Mouse (Mus musculus) ES-CJ7 (cell line): Measurements from ENCODE around the gene Samd8.

ENCODE experiments used
- DNase-seq: peaks from one replicate; pipeline ENCODE4 v3.0.0; 2011; ENCODE audit warnings: low read depth, low spot score

Samd8 gene

GRCm38 (mm10) chr14:21792250-21792649 lies 41.9 kb downstream of the Samd8 start:
- DNase-seq, result no peak

GRCm38 (mm10) chr14:21800641-21801040 lies 50.3 kb downstream of the Samd8 start:
- no peak for DNase-seq

DNA sequence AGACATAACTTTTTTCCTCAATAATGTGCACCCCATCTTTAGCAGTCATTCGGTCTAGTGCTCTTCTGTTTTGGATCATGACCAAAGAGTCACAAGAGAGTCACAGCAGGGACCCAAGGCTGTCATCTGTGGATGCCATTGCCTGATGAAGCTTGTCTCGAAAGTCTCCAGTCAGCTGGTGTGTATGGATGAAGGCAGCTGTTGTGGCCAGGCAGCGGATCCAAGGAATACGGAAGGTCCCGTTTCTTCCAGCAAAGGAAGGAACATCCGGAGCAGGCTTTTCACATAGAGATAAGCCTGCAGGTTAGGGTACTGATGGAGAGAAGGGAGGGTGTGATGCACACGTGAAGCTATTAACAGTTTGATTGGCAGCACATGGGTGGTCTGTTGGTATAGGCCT lies 51.3 kb downstream of the Samd8 start:
- no peak for DNase-seq

DNA sequence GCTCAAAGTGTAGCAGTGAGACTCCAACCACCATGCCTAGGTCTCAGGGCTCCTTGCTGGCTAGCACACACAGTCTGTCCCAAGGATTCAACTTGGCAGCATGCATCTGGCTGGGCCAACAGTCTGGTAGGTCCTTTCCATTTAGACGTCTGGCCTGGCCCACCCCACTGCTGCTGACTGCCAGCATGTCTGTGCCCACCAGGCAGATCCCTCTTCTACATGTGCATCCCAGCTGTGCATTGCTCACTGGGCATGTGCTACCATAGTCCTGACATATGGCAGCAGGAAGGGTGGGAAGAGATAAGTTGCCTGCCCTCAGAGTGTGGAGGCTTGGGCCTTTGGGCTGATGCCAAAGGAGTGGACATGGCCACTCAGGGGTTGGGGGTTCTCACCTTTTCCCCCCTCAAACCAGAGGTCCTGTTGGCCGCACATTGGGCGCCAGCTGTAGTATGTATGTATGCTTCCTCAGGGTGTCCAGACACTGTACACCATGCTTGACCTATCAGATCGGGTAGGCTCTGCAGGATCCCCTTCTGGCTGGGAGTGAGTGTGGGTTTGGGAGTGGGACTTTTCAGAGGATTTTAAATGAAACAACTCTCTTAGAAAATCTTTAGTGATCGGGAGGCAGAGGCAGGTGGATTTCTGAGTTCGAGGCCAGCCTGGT lies 52.3 kb downstream of the Samd8 start:
- DNase-seq, result no peak

DNA sequence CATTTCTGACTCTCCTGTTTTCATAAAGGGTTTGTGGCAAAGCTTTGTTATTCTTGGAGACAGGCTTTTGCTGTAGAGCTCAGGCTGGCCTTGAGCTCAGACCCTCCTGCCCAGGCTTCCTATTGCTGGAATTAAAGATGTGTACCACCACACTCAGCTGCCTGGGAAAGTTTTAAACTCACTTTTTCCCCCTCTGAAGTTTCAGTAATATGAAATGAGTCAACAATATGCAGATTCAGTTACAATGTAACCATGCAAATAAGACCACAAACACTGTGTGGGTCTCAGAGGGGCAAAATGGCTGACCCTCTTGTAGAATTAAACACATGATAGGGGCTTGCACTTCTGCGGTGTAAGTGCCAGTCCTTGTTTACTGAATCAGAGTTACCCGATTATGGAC lies 55.9 kb downstream of the Samd8 start:
- DNase-seq, result no peak

GRCm38 (mm10) chr14:21806631-21807160 lies 56.4 kb downstream of the Samd8 start:
- DNase-seq, result no peak

DNA sequence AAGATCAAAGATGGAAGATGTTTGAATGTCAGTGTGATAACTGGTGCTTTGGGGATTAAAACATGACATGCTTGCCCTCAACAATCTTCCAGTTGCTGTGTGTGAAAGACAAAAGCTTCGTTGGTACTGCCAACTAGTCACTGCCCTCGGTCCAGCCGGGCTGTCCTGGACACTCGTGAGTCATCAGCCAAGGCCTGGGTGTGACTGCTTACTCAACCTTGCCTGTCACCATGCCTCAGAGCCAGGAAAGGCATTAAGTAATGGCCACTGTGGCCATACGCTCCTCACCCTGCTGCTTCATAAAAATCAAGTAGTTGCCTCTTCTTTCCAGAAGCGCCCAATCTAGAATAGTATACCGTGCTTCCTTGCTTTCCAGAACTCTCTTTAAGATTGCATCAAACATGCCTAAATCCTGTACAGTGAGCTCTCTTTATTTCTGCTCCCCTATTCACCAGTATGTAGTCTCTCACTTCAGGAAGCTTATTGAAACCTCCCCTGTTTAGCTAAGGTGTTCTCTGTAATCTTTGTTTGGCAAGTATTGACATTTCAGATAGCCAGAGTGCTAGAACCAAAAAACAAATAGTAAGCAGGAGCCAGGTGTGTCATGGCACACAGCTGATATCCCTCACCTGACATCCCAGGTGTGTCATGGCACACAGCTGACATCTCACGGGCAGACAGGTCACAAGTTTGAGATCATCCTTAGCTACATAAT lies 58.0 kb downstream of the Samd8 start:
- no peak for DNase-seq

DNA sequence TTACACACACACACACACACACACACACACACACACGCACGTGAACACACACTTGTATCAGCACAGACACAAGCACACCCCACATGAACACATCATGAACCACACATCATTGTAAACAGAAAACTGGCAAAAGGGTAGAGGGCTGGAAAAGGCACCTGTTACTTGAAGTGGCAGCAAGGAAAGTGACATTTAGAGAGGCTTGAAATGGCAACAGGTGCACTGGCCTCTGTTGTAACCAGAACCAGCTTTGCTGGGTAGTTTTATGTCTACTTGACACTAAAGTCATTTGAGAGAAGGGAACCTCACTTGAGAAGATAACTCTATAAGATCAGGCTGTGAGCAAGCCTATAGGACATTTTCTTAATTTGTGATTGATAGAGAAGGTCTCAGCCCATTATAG lies 59.1 kb downstream of the Samd8 start:
- no peak for DNase-seq

- no peak for DNase-seq
Measured at GRCm38 (mm10) chr14:21811301-21811700, 61.0 kb downstream of the Samd8 start.

DNA sequence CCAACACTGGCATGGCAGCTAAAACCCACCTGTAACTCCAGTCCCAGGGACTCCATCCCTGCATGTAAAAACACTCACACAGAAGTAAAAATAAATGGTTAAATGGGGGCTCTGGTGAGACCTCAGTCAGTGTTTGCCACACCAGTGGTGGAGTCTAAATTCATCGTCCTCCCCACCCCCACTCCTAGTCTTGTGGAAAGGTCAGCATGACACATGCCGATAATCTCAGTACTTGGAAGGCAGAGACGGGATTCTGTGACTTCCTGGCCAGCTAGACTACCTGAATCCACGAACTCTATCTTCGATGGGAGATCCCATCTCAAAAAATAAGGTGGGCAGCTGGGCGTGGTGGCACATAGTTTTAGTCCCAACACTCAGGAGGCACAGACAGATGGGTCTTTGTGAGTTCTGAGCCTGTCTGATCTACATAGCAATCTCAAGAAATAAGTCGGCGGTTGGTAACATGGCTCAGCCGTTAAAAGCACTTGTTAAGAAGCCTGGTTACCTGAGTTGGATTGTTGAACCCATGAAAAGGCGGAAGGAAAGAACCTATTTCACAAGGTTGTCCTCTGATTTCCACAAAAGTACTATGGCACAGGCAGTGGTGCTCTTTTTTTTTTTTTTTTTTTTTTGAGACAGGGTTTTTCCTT lies 61.5 kb downstream of the Samd8 start:
- no peak for DNase-seq

GRCm38 (mm10) chr14:21812590-21813162 lies 62.3 kb downstream of the Samd8 start:
- peak; percentile 88 for DNase-seq

DNA sequence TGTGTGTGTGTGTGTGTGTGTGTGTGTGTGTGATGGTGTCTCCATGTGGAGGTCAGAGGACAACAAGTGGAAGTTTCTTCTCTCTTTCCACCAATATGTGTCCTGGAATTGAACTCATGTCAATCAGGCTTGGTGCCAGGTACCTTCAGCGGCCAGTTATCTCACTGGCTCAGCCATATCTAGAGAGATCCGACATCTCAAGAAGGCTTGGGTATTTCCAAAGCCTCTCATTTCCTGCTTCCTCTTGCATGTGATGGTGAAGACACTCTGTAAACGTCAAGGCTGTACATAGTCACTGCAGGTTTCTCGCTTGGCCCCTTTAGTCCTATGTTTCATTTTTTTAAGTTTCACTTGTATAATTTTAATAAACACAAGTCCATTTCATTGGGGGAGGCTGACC lies 62.9 kb downstream of the Samd8 start:
- DNase-seq, result no peak

DNA sequence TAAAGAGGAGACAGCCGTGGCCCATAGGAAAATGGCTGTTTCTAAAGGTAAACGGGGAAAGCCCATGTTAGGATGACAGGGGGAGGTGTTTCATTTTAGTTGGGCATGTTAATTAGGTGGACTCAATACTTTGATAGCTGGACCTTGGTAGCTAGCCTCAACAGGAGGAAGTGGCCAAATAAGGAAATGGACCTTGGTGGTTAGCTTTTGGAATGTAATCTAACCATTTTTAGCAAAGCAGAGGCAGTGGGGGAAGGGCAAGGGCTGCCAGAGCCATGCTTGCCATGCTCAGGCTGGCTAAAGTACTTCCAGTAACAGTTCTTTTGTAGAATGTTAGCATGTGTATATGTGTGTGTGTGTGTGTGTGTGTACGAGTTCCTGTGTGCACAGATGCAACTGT lies 63.5 kb downstream of the Samd8 start:
- DNase-seq, result no peak

DNA sequence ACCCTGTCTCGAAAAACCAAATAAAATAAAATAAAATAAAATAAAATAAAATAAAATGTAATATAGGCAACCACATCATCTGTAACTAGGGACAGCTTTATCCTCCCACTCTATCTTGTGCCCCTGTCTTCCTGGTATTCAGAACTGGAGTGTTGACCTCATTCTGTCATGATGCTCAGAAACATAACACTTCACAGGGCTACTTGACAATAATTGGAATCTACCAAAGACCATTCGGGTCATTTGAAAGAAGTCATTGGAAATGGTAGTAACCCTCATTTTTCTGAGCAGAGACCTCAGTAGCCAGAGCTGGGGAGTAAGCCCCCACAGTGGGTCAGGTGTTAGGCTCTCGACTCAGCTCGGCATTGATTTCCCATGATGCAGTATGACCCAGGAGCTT lies 64.3 kb downstream of the Samd8 start:
- DNase-seq, result no peak

DNA sequence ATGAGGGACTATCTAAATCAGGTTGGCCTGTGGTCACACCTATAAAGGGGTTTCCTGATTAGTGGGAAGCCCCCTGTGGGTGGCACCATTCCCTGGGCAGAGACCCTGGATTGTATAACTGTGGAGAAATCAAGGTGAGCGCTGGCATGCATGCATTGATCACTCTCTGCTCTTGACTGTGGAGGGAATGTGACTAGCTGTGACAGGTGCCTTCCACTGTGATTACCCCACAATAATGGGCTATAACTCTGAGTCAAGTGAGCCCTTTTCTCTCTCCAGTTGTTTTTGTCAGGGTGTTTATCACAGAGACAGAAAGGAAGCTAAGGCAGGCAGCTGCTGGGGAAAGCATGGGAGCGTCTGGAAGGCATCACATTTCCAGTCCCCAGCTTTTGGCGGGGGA lies 65.9 kb downstream of the Samd8 start:
- no peak for DNase-seq

GRCm38 (mm10) chr14:21817453-21817852 lies 67.1 kb downstream of the Samd8 start:
- no peak for DNase-seq

DNA sequence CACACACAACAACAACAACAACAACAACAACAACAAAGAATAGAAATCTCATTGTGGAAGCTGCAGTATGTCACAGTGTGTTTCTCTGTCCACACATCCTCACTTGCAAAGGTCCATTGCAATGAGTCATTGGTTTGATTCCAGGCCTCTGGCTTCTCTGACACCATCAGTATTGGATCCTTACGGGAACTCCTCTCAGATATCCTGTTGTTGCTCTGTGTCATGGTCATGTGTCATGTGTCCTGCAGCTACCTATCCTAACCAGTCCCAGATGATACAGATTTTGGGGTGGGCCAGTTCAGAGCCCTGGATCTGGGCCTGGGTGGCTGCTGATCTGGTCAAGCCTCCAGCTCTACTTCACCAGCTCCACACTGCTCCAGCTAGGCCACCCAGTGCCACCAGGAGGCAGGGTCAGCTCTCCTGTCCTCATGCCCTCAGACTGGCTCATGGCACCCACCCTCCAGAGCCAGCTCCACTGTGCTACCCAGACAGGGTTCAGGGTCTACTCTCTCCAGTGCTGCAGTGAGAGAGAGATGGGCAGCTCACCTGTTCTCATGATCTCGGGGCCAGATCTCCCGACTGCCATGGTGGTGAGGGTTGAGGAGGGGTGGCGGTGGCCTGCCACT lies 70.7 kb downstream of the Samd8 start:
- no peak for DNase-seq

DNA sequence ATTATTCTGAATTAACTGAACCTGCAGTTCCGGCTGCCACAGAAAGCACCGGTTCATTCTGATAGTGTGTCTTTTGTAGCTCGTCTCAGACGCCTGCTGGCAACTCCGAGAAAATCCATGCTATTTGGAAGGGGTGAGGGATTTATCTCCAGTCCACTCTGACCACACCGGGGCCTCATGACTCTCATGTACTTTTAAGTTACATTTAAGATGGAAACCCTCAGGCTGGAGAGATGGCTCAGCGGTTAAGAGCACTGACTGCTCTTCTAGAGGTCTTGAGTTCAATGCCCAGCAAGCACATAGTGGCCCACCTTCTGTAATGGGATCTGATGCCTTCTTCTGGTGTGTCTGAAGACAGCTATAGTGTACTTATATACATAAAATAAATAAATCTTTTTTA lies 72.0 kb downstream of the Samd8 start:
- DNase-seq, result no peak

DNA sequence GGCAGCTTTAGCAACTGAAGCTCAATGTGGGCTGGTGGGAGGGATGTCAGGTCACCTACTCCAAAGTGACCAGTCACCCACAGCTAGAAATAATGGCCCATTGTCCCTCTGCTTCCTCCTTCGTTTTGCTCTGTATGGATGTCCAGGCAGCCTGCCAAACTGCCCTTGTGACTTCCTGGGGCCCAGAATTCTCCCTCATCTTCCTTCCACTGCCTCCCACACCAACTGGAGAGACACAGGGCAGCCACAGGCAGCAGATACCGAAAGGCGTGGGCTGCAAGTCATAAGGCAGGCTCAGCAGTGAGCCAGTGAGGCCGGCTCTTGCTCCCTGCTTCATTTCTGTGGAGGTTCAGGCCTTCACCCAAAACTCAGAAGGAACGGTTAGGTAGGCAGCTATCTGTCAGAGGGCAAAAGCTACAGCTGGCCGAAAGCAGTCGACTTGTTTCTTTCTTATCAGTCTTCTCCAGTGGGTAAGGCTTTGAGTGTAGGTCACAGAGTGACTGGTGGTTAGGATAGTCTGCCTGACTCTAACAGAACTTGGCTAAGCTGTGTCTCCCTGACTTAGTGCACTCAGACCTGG lies 72.6 kb downstream of the Samd8 start:
- DNase-seq, result no peak

DNA sequence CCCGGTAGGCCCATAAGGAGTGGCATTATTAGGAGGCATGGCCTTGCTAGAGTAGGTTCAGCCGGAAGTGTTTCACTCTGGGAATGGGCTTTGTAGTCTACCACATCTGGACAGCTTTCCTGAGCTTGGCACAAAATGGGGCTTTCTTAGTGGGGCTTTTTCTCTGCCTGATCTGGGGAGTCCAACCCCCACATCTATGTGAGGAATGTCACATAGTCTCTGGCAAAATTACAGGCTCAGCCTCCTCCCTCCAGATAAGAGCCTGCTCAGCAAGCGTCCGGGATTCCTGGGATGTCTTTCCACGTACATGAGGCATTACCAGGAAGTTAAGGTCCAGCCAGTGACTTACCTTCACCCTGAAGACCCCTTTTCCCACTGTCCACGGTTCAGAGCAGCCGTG lies 73.6 kb downstream of the Samd8 start:
- no peak for DNase-seq

DNA sequence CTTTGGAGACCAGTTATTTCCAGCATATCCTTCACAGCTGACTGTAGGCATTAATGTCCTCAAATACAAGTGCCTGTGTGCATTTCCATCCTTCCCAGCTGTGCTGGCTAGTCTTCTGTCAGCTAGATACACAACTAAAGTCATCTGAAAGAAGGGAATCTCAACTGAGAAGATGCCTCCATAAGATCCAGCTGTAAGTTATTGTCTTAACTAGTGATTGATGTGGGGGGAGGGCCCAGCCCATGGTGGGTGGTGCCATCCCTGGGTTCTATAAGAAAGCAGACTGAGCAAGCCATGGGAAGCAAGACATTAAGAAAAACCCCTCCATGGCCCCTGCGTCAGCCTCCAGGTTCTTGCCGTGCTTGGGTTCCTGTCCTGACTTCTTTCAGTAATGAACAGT lies 74.6 kb downstream of the Samd8 start, which contains the start of gene Vdac2:
Gene Vdac2 (plus strand): TSS at position 301 of the 400 bp plus-strand sequence.
- no peak for DNase-seq
